Mouse (Mus musculus) limb, embryonic 15.5 days (tissue): ENCODE results near the gene Srgn. TPM values are rescaled to one million over a fixed set of nuclear protein-coding genes. Genes with fewer than 3 reads are reported as not detected.

ENCODE experiments used
- ATAC-seq: fragments of 200-750 bp; cut with Nextera tagmentation; 2 replicates; pipeline ENCODE4 v1.8.0; 2017; ENCODE audit warnings: low read depth, moderate TSS enrichment; ENCODE audit not compliant: insufficient number of reproducible peaks, low FRiP score, low TSS enrichment
- H3K27ac ChIP-seq: fragments of 300-500 bp; sonication (generic); 2 replicates; pipeline ENCODE4 v1.5.1; 2015; ENCODE audit warnings: moderate library complexity, mild to moderate bottlenecking, inconsistent platforms
- H3K27me3 ChIP-seq: fragments of 300-500 bp; sonication (generic); 2 replicates; pipeline ENCODE4 v1.6.1; 2015; ENCODE audit warnings: inconsistent platforms
- H3K36me3 ChIP-seq: fragments of 300-500 bp; sonication (generic); 2 replicates; pipeline ENCODE4 v1.6.1; 2015; ENCODE audit warnings: inconsistent platforms
- H3K4me1 ChIP-seq: fragments of 300-500 bp; sonication (generic); 2 replicates; pipeline ENCODE4 v1.6.1; 2015; ENCODE audit warnings: inconsistent platforms
- H3K4me2 ChIP-seq: fragments of 300-500 bp; sonication (generic); 2 replicates; pipeline ENCODE4 v1.6.1; 2015; ENCODE audit warnings: mild to moderate bottlenecking, inconsistent platforms
- H3K4me3 ChIP-seq: fragments of 300-500 bp; sonication (generic); 2 replicates; pipeline ENCODE4 v1.5.1; 2015; ENCODE audit warnings: mild to moderate bottlenecking, inconsistent platforms
- H3K9ac ChIP-seq: fragments of 300-500 bp; sonication (generic); 2 replicates; pipeline ENCODE4 v1.6.1; 2015; ENCODE audit warnings: inconsistent platforms
- H3K9me3 ChIP-seq: fragments of 300-500 bp; sonication (generic); 2 replicates; pipeline ENCODE4 v1.6.1; 2016; ENCODE audit warnings: inconsistent platforms
- WGBS: fragments of 180-500 bp; shearing (Covaris S2); methylation state at CpG from one replicate; pipeline ENCODE4 v1.1.7; 2015; 5-methylcytosine and 5-hydroxymethylcytosine counted together
- polyA plus RNA-seq: library from polyadenylated mRNA; unstranded; fragments of >200 nt; fragmentation: Nextera tagmentation; extraction: Ambion mirVana; gene quantifications from 2 replicates; pipeline ENCODE4 v1.2.1, GENCODE M21; 2015

The Srgn gene
- polyA plus RNA-seq, result 50.5 and 56.2 TPM in 2 replicates

GRCm38 (mm10) chr10:62527351-62527750 lies at the start of gene Srgn:
Gene Srgn, minus strand, starts transcription at chr10:62527451.
- no peak for ATAC-seq
- H3K9ac ChIP-seq, result no peak within 1 kb of the TSS
- no peak within 1 kb of the TSS for H3K4me3 ChIP-seq
- H3K4me2 ChIP-seq, result no peak within 1 kb of the TSS
- H3K36me3 ChIP-seq, result no peaks in the 10 kb centered on the region
- no peak within 1 kb of the TSS for H3K27ac ChIP-seq
- 88% methylated on average over 14 of the region's 14 CpGs for WGBS
- no peaks in the 10 kb centered on the region for H3K4me1 ChIP-seq
- H3K27me3 ChIP-seq, result no peaks in the 10 kb centered on the region
- H3K9me3 ChIP-seq, result no peaks in the 10 kb centered on the region

- H3K4me1 ChIP-seq, result peaks cover 15% of the 10 kb centered on the region
- H3K36me3 ChIP-seq, result peaks cover 45% of the 10 kb centered on the region
- no peak for ATAC-seq
- H3K27me3 ChIP-seq, result no peaks in the 10 kb centered on the region
- no peak overlapping the region for H3K27ac ChIP-seq
- H3K9me3 ChIP-seq, result no peaks in the 10 kb centered on the region
- no peak overlapping the region for H3K4me3 ChIP-seq
- no peak overlapping the region for H3K9ac ChIP-seq
- no peak overlapping the region for H3K4me2 ChIP-seq
- WGBS, result 93% methylated on average over 13 of the region's 13 CpGs
These were observed 47.8 kb upstream of the Srgn start for GRCm38 (mm10) chr10:62575001-62575400.

DNA sequence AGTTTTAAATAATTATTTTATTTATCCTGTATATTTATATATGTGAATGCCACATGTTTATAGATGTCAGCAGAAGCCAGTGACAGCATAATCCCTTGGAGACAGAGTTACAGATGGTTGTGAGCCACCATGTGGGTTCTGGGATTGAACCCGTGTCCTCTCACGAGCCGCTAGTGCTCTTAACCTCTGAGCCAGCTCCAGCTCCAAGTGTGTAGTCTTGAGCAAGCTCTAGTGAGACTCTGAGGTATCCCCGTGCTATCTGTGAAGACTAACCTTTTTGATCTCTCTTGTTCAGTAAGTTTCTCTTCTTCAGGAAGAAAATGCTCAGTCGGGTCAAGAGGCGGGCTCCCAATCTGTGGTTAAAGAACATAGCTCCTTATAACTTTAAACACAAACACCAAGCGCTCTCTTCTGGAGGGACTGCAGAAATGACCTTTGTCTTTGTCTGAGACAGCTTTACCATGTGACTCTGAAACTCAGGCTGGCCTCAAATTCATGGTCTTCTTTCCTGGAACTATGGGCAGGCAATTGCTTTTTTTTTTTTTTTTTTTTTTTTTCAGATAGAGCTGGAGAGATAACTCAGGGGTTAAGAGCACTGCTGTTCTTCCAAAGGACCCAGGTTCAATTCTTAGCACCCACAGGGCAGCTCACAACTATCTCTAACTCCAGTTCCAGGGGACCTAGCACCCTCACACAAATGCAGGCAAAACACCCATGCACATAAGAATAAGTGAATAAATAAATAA lies 43.0 kb upstream of the Srgn start:
- Histone ChIP-seq H3K4me1 (no peaks in the 10 kb centered on the region), H3K4me2 (no peak overlapping the region), H3K9me3 (no peaks in the 10 kb centered on the region), H3K27me3 (no peaks in the 10 kb centered on the region), H3K36me3 (peaks cover 83% of the 10 kb centered on the region), H3K27ac (no peak overlapping the region), H3K4me3 (no peak overlapping the region), H3K9ac (no peak overlapping the region)
- no peak for ATAC-seq
- whole genome bisulfite sequencing, result 93% methylated on average over 7 of the region's 7 CpGs

DNA sequence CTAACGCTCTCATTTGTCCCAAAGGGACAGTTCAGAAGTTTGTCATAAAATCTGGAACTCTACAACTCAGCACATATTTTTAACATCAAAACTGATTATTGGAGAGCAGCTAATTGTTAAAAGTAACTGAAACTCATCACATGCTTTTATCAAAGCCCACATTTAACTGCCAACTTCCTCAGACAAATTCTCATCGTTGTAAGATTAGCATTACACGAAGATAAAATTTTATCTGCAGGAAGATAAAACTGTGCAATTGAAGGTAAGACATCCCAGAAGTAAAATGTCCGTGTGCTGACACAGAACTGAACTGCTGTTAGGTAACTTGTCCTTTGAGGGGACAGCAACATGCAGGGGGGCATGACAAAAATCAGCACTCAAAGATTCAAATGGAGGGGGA lies 41.6 kb upstream of the Srgn start:
- 88% methylated on average over 4 of the region's 4 CpGs for WGBS

GRCm38 (mm10) chr10:62557736-62558135 lies 30.5 kb upstream of the Srgn start:
- Histone ChIP-seq H3K4me2 (no peak overlapping the region), H3K4me3 (no peak overlapping the region), H3K9me3 (no peaks in the 10 kb centered on the region), H3K4me1 (no peaks in the 10 kb centered on the region), H3K27ac (no peak overlapping the region), H3K9ac (no peak overlapping the region), H3K36me3 (peaks cover 55% of the 10 kb centered on the region), H3K27me3 (no peaks in the 10 kb centered on the region)
- no peak for ATAC-seq
- WGBS, result 92% methylated on average over 1 of the region's 1 CpGs

More for the DNA sequence above, 41.6 kb upstream of the Srgn start:
- H3K36me3 ChIP-seq, result peaks cover 89% of the 10 kb centered on the region
- no peak overlapping the region for H3K4me2 ChIP-seq
- no peak for ATAC-seq
- no peak overlapping the region for H3K4me3 ChIP-seq
- H3K4me1 ChIP-seq, result no peaks in the 10 kb centered on the region
- no peak overlapping the region for H3K27ac ChIP-seq
- H3K9ac ChIP-seq, result no peak overlapping the region
- no peaks in the 10 kb centered on the region for H3K9me3 ChIP-seq
- H3K27me3 ChIP-seq, result no peaks in the 10 kb centered on the region

DNA sequence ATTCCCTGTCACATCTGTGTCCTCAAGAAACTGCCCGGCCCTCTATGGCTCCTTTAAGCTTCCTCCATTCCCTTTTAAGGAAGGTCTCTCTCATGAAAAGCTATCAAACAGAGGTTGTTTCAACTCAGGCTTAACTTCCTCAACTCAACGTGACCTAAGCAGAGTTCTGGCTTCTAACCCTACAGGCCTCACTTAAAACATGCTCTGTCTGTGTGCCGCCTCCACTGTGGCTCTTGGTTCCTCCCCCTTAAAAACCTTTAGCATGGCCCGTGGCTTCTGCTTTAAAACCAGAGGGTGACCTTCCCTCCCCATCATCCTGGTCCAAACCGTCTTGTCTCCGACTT lies 29.3 kb upstream of the Srgn start:
- Histone ChIP-seq H3K4me1 (no peaks in the 10 kb centered on the region), H3K9me3 (no peaks in the 10 kb centered on the region), H3K36me3 (peaks cover 43% of the 10 kb centered on the region), H3K4me3 (no peak overlapping the region), H3K9ac (no peak overlapping the region), H3K27ac (no peak overlapping the region), H3K4me2 (no peak overlapping the region), H3K27me3 (no peaks in the 10 kb centered on the region)
- ATAC-seq, result no peak
- 84% methylated on average over 6 of the region's 6 CpGs for WGBS

GRCm38 (mm10) chr10:62555705-62556557 lies 28.7 kb upstream of the Srgn start:
- Histone ChIP-seq H3K27me3 (no peaks in the 10 kb centered on the region), H3K4me2 (no peak overlapping the region), H3K4me3 (no peak overlapping the region), H3K36me3 (peaks cover 40% of the 10 kb centered on the region), H3K9me3 (no peaks in the 10 kb centered on the region), H3K27ac (peak overlapping the region; percentile 2; the same call in 1 of the 2 replicates), H3K9ac (no peak overlapping the region), H3K4me1 (no peaks in the 10 kb centered on the region)
- ATAC-seq, result no peak
- WGBS, result 71% methylated on average over 11 of the region's 11 CpGs

DNA sequence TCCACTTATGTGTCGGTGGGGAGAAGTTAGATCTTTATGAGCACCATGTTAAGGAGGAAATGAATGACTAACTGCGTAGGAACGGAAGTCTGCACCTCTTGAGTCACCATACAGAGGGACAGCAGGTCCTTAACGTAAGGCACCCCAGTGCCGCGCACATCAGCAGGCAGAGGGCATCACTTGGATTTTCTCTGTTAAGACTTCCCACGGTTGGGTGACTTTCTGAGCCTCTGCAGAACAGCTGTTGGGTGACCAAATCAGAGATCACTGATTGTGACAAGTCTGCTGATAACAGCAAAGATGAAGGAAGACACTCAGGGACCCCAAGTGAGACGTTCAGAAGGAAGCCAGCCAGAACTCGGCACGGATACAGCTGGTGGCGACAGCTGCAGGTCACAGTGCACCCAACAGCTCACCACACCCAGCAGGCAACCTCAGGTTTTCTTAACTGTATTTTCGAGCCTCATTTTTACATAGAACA lies 26.4 kb upstream of the Srgn start:
- no peaks in the 10 kb centered on the region for H3K27me3 ChIP-seq
- no peak overlapping the region for H3K9ac ChIP-seq
- ATAC-seq, result no peak
- no peak overlapping the region for H3K4me3 ChIP-seq
- H3K27ac ChIP-seq, result no peak overlapping the region
- no peaks in the 10 kb centered on the region for H3K4me1 ChIP-seq
- no peak overlapping the region for H3K4me2 ChIP-seq
- H3K36me3 ChIP-seq, result peaks cover 17% of the 10 kb centered on the region; the same call in 1 of the 2 replicates
- 80% methylated on average over 12 of the region's 12 CpGs for WGBS
- H3K9me3 ChIP-seq, result no peaks in the 10 kb centered on the region

GRCm38 (mm10) chr10:62550787-62551300 lies 23.6 kb upstream of the Srgn start:
- ATAC-seq, result no peak
- Histone ChIP-seq H3K27ac (no peak overlapping the region), H3K9ac (no peak overlapping the region), H3K4me1 (no peaks in the 10 kb centered on the region), H3K36me3 (no peaks in the 10 kb centered on the region), H3K27me3 (no peaks in the 10 kb centered on the region), H3K9me3 (no peaks in the 10 kb centered on the region), H3K4me3 (no peak overlapping the region), H3K4me2 (no peak overlapping the region)
- 83% methylated on average over 7 of the region's 7 CpGs for WGBS

DNA sequence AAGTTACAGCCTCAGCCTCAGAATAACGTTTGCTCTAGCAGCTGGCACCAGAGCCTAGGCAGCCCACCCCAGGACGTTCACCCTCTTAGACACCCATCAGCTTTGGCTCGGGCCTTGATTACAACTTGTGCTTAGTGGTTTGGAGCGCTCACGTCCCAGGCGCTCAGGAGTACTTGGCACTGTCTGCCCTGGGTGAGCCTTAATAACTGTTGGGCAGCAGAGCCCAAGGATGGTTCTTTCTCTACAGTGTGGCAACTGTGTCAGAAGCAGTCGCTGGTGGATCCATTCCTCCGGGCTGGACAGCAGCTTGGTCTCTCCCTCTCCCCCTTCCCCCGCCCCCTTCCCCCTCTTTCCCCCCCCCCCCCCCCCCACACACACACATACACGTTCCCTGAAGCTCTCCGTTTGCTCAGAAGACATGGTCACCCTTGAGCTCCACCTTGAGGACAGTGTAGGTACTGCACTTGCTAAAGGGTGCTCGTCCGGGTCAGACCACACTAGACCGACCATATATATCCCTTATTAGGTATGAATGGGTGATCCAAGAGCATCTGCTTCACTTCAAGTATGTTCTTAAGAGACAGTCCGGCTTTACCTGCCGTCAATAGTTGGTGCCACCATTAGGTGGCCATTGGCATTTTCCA lies 22.4 kb upstream of the Srgn start:
- Histone ChIP-seq H3K27ac (no peak overlapping the region), H3K4me2 (no peak overlapping the region), H3K4me1 (no peaks in the 10 kb centered on the region), H3K9me3 (no peaks in the 10 kb centered on the region), H3K9ac (no peak overlapping the region), H3K36me3 (no peaks in the 10 kb centered on the region), H3K27me3 (no peaks in the 10 kb centered on the region), H3K4me3 (no peak overlapping the region)
- 28% methylated on average over 15 of the region's 16 CpGs for WGBS
- ATAC-seq, result no peak

DNA sequence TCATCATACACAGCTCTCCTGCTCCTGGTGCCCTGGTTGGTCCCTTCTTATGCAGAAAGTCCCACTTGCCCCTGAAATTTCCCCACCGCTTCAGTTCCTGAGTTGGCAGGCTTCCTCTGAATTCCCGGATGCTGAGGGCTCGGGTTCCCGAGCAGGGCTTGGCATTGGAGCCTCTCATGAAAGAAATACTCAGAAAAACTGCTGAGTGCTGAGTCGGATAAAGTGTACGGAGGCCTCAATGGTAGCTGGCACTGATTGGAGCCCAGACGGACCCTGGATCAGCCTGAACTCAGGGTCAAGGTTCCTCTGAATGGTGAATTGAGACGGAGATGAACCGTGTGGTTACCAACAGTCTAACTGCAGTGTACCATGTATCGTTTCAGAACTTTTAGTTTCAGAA lies 19.2 kb upstream of the Srgn start:
- H3K9ac ChIP-seq, result no peak overlapping the region
- H3K36me3 ChIP-seq, result no peaks in the 10 kb centered on the region

More for the DNA sequence above, 19.2 kb upstream of the Srgn start:
- H3K4me2 ChIP-seq, result no peak overlapping the region
- no peak overlapping the region for H3K4me3 ChIP-seq
- no peaks in the 10 kb centered on the region for H3K4me1 ChIP-seq
- ATAC-seq, result no peak
- H3K27me3 ChIP-seq, result no peaks in the 10 kb centered on the region
- 70% methylated on average over 10 of the region's 10 CpGs for WGBS
- no peaks in the 10 kb centered on the region for H3K9me3 ChIP-seq
- H3K27ac ChIP-seq, result peak overlapping the region; percentile 11; the same call in 1 of the 2 replicates
